Mouse (Mus musculus): ENCODE results near the gene Slc25a28. TPM values are rescaled to one million over a fixed set of nuclear protein-coding genes. Genes with fewer than 3 reads are reported as not detected.

Gene Slc25a28
- total and polyA plus RNA-seq, 2 experiments from 2014 or later = 15.5 to 48.3 TPM

- no peak overlapping the region for H3K27ac ChIP-seq (ENCODE audit: low read depth, low read length)
- H3K9me3 ChIP-seq (ENCODE audit: low read length) = no peaks in the 10 kb centered on the region
- DNase-seq (ENCODE audit: low spot score) = peak; percentile 50
- no peak overlapping the region for H3K9ac ChIP-seq (replicated peaks; ENCODE audit: low read length, poor library complexity, severe bottlenecking)
- no peak for ATAC-seq (ENCODE audit: low FRiP score)
- no peak overlapping the region for H3K4me3 ChIP-seq (ENCODE audit: low read depth, low read length)
- WGBS = 51% methylated on average over 4 of the region's 4 CpGs
- H3K27me3 ChIP-seq (ENCODE audit: insufficient read depth, low read length) = peaks cover 40% of the 10 kb centered on the region
- H3K4me1 ChIP-seq (ENCODE audit: insufficient read depth, low read length) = no peaks in the 10 kb centered on the region
- peak; percentile 72 for TF ChIP-seq CTCF (IDR thresholded peaks at IDR 0.05)
- no peak overlapping the region for H3K4me2 ChIP-seq (ENCODE audit: low read depth, low read length, poor library complexity, severe bottlenecking)
- H3K36me3 ChIP-seq (ENCODE audit: insufficient read depth, low read length) = no peaks in the 10 kb centered on the region
These were observed 50.8 kb downstream of the Slc25a28 start for GRCm38 (mm10) chr19:43623913-43624312.

- no peak overlapping the region for H3K27ac ChIP-seq (ENCODE audit: low read depth, low read length)
- H3K27me3 ChIP-seq (ENCODE audit: insufficient read depth, low read length) = peaks cover 68% of the 10 kb centered on the region
- no peak overlapping the region for H3K4me3 ChIP-seq (ENCODE audit: low read depth, low read length)
- H3K36me3 ChIP-seq (ENCODE audit: insufficient read depth, low read length) = no peaks in the 10 kb centered on the region
- H3K9me3 ChIP-seq (ENCODE audit: low read length) = no peaks in the 10 kb centered on the region
- DNase-seq (ENCODE audit: low spot score) (no peak), ATAC-seq (ENCODE audit: low FRiP score) (no peak)
- WGBS = 9% methylated on average over 18 of the region's 18 CpGs
- H3K4me2 ChIP-seq (ENCODE audit: low read depth, low read length, poor library complexity, severe bottlenecking) = no peak overlapping the region
- no peak for TF ChIP-seq CTCF (IDR thresholded peaks at IDR 0.05)
- no peak overlapping the region for H3K9ac ChIP-seq (replicated peaks; ENCODE audit: low read length, poor library complexity, severe bottlenecking)
- no peaks in the 10 kb centered on the region for H3K4me1 ChIP-seq (ENCODE audit: insufficient read depth, low read length)
These were observed 54.7 kb downstream of the Slc25a28 start for GRCm38 (mm10) chr19:43619916-43620479.

DNA sequence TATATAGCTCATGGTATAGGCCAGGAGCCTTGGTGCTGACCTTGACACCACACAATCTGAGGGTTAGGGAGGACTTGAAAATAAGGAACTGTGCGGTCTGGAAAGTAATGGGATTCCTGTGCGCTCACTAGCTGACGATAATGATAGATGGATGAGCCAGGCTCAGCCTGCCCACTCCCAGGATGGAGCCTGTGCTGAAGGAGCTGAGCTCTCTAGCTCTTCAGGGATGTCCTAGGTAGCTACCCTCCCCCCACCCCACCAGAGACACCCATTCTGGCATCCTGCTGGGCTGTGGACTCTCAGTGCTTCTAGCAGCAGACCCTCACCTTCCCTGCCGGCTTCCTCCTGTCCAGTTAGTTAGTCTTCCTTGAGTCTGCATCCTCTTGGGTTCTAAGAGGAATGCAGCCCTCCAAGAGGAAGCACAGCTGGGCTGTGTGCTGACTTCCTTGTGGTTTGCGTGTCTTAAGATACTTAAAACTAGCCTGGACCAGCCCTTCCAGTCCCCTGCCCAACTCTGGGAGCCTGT, 56.1 kb downstream of the Slc25a28 start:
- ATAC-seq (ENCODE audit: low FRiP score) (no peak), DNase-seq (ENCODE audit: low spot score) (no peak)
- H3K9me3 ChIP-seq (ENCODE audit: low read length) = no peaks in the 10 kb centered on the region
- WGBS = 17% methylated on average over 5 of the region's 5 CpGs
- no peak overlapping the region for H3K4me2 ChIP-seq (ENCODE audit: low read depth, low read length, poor library complexity, severe bottlenecking)
- H3K27me3 ChIP-seq (ENCODE audit: insufficient read depth, low read length) = peaks cover 61% of the 10 kb centered on the region
- no peak for TF ChIP-seq CTCF (IDR thresholded peaks at IDR 0.05)
- no peak overlapping the region for H3K4me3 ChIP-seq (ENCODE audit: low read depth, low read length)
- H3K4me1 ChIP-seq (ENCODE audit: insufficient read depth, low read length) = no peaks in the 10 kb centered on the region
- no peak overlapping the region for H3K27ac ChIP-seq (ENCODE audit: low read depth, low read length)
- H3K9ac ChIP-seq (replicated peaks; ENCODE audit: low read length, poor library complexity, severe bottlenecking) = no peak overlapping the region
- H3K36me3 ChIP-seq (ENCODE audit: insufficient read depth, low read length) = no peaks in the 10 kb centered on the region

DNA sequence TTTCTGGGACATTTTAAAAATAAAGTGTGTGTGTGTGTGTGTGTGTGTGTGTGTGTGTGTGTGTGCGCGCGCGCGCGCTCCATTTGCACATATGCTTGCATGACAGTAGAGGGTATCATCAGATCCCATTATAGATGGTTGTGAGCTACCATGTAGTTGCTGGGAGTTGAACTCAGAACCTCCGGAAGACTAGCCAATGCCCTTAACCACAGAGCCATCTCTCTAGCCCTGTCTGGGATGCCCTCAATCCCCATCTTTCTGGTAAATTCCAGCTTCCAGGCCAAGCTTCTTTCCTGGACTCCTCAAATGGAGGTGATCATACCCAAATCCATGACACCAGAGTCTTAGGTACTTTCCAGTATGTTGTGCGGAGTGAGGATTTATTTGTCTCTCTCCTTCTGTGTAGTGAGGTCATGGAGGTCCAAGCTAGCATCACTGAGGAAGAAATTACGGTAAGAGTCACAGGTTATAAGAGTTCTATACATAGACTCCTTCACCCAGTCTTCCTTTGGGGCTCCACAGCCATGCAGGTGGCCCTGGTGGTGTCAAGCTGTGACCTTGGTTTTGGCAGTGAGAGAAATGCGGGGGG, 56.8 kb downstream of the Slc25a28 start:
- no peak overlapping the region for H3K27ac ChIP-seq (ENCODE audit: low read depth, low read length)
- no peak for TF ChIP-seq CTCF (IDR thresholded peaks at IDR 0.05)
- no peak for DNase-seq (ENCODE audit: low spot score)
- WGBS = 42% methylated on average over 10 of the region's 10 CpGs
- no peak for ATAC-seq (ENCODE audit: low FRiP score)
- H3K4me2 ChIP-seq (ENCODE audit: low read depth, low read length, poor library complexity, severe bottlenecking) = no peak overlapping the region
- H3K27me3 ChIP-seq (ENCODE audit: insufficient read depth, low read length) = peaks cover 65% of the 10 kb centered on the region
- no peak overlapping the region for H3K4me3 ChIP-seq (ENCODE audit: low read depth, low read length)
- H3K36me3 ChIP-seq (ENCODE audit: insufficient read depth, low read length) = no peaks in the 10 kb centered on the region
- no peaks in the 10 kb centered on the region for H3K4me1 ChIP-seq (ENCODE audit: insufficient read depth, low read length)
- H3K9me3 ChIP-seq (ENCODE audit: low read length) = no peaks in the 10 kb centered on the region
- H3K9ac ChIP-seq (replicated peaks; ENCODE audit: low read length, poor library complexity, severe bottlenecking) = no peak overlapping the region

GRCm38 (mm10) chr19:43616889-43617288, 57.8 kb downstream of the Slc25a28 start:
- no peaks in the 10 kb centered on the region for H3K9me3 ChIP-seq (ENCODE audit: low read length)
- no peaks in the 10 kb centered on the region for H3K36me3 ChIP-seq (ENCODE audit: insufficient read depth, low read length)
- no peak for TF ChIP-seq CTCF (IDR thresholded peaks at IDR 0.05)
- no peak overlapping the region for H3K9ac ChIP-seq (replicated peaks; ENCODE audit: low read length, poor library complexity, severe bottlenecking)
- H3K27ac ChIP-seq (ENCODE audit: low read depth, low read length) = no peak overlapping the region
- H3K27me3 ChIP-seq (ENCODE audit: insufficient read depth, low read length) = peaks cover 75% of the 10 kb centered on the region
- no peak overlapping the region for H3K4me2 ChIP-seq (ENCODE audit: low read depth, low read length, poor library complexity, severe bottlenecking)
- 1% methylated on average over 12 of the region's 12 CpGs for WGBS
- H3K4me3 ChIP-seq (ENCODE audit: low read depth, low read length) = no peak overlapping the region
- no peak for ATAC-seq (ENCODE audit: low FRiP score)
- no peaks in the 10 kb centered on the region for H3K4me1 ChIP-seq (ENCODE audit: insufficient read depth, low read length)
- no peak for DNase-seq (ENCODE audit: low spot score)

DNA sequence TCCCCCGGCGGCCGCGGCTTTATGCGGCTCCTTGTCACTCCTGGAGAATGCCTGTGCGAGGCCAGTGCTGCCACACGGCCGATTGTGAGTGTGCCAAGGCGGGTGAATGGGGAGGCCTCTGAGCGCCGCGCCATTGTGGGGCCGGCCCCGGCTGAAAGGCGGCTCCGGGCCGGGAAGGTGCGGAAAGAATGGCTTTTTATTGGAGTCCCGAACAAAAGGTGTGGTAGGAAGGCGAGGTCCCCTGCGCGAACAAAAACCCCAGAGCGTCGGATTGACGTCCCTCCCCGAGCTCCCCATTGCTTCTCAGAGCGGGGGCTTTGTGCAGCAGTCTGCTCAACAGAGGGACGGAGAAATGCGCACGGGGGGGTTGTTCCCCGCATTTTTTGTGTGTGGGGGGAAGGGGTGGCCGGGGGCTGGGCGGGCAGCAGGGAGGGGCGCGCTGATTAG, 58.2 kb downstream of the Slc25a28 start:
- no peaks in the 10 kb centered on the region for H3K4me1 ChIP-seq (ENCODE audit: insufficient read depth, low read length)
- H3K36me3 ChIP-seq (ENCODE audit: insufficient read depth, low read length) = no peaks in the 10 kb centered on the region
- no peak overlapping the region for H3K27ac ChIP-seq (ENCODE audit: low read depth, low read length)
- DNase-seq (ENCODE audit: low spot score) (no peak), ATAC-seq (ENCODE audit: low FRiP score) (no peak)
- peak overlapping the region; percentile 12; the same call in 1 of the 2 replicates for H3K4me3 ChIP-seq (ENCODE audit: low read depth, low read length)
- H3K9ac ChIP-seq (replicated peaks; ENCODE audit: low read length, poor library complexity, severe bottlenecking) = no peak overlapping the region
- no peak for TF ChIP-seq CTCF (IDR thresholded peaks at IDR 0.05)
- no peaks in the 10 kb centered on the region for H3K9me3 ChIP-seq (ENCODE audit: low read length)
- under 1% methylated on average over 31 of the region's 35 CpGs for WGBS
- H3K27me3 ChIP-seq (ENCODE audit: insufficient read depth, low read length) = peaks cover 75% of the 10 kb centered on the region
- peak overlapping the region; percentile 18 for H3K4me2 ChIP-seq (ENCODE audit: low read depth, low read length, poor library complexity, severe bottlenecking)

Measured in midbrain, postnatal 0 days (tissue).